8 mouse cellular contexts compared by ENCODE assay signal in genomic region chr2:127655419-127655818, GRCm38 (mm10). TPM values are rescaled to one million over a fixed set of nuclear protein-coding genes. Genes with fewer than 3 reads are reported as not detected.
DNase-seq lines count a peak whose midpoint lies in the region; ATAC-seq and TF ChIP-seq lines count a peak whose summit lies in the region.
"Had no signal": no experiment of that assay in that cellular context is flagged by ENCODE, and none has a peak within 500 bp of the region (broad histone marks: within the 10 kb centered on the region; RNA-seq: fewer than 3 reads in every experiment).

No protein-coding gene starts in this region.

- no peaks in the 10 kb centered on the region for H3K36me3 ChIP-seq in hindbrain, embryonic 11.5 days (ENCODE audit: control insufficient read depth, insufficient read depth, low read length)
- H3K36me3 ChIP-seq in lung, embryonic 16.5 days (ENCODE audit: control insufficient read depth, insufficient read depth, low read length): no peaks in the 10 kb centered on the region
- H3K36me3 ChIP-seq: limb, embryonic 12.5 days had no signal

- TF ChIP-seq CTCF in lung, adult 2 months (IDR thresholded peaks at IDR 0.05; ENCODE audit: insufficient read depth, low read length): no peak

- no peaks in the 10 kb centered on the region for H3K9me3 ChIP-seq in hindbrain, embryonic 11.5 days (ENCODE audit: control insufficient read depth, low read length)
- no peaks in the 10 kb centered on the region for H3K9me3 ChIP-seq in lung, embryonic 16.5 days (ENCODE audit: control insufficient read depth, low read length)
- H3K9me3 ChIP-seq: limb, embryonic 12.5 days had no signal

- H3K27ac ChIP-seq in hindbrain, embryonic 11.5 days (ENCODE audit: low read depth, low read length): no peak overlapping the region
- peak overlapping the region; percentile 93 for H3K27ac ChIP-seq in lung, embryonic 16.5 days (ENCODE audit: low read length)
- H3K27ac ChIP-seq: limb, embryonic 12.5 days had no signal

- no peak for DNase-seq in lung, adult 2 months
- no peak for DNase-seq in lung, adult 18-20 months
- peak; percentile 24 for DNase-seq in hindbrain, embryonic 11.5 days (ENCODE audit: low spot score)
- no peak for DNase-seq in right cerebral cortex, postnatal 14 days
- DNase-seq in right cerebral cortex, postnatal 10 days (ENCODE audit: low spot score in 2 of 2): no peak
- DNase-seq in cerebellum, postnatal 36 days: no peak

- no peak for TF ChIP-seq POLR2A in lung, adult 2 months (IDR thresholded peaks at IDR 0.05; ENCODE audit: borderline replicate concordance, extremely low read depth, low read depth, low read length)

- ATAC-seq in hindbrain, embryonic 11.5 days (ENCODE audit: low FRiP score): no peak
- peak; percentile 37 for ATAC-seq in lung, embryonic 16.5 days (ENCODE audit: low read depth)

- no peak overlapping the region for H3K9ac ChIP-seq in hindbrain, embryonic 11.5 days (ENCODE audit: low read depth, low read length)
- H3K9ac ChIP-seq in lung, embryonic 16.5 days (ENCODE audit: low read length): peak overlapping the region; percentile 71

- WGBS in lung, adult 2 months: 5% methylated on average over 9 of the region's 9 CpGs
- 4% methylated on average over 9 of the region's 9 CpGs for WGBS in hindbrain, embryonic 11.5 days
- WGBS in lung, embryonic 16.5 days: 2% methylated on average over 9 of the region's 9 CpGs

- peak overlapping the region; percentile 28 for H3K4me3 ChIP-seq in lung, adult 2 months (replicated peaks; ENCODE audit: extremely low read depth, low read depth, low read length)
- no peak overlapping the region for H3K4me3 ChIP-seq in hindbrain, embryonic 11.5 days (ENCODE audit: low read depth, low read length)
- H3K4me3 ChIP-seq in lung, embryonic 16.5 days (ENCODE audit: low read length): peak overlapping the region; percentile 56

- peak overlapping the region; percentile 86; the same call in 1 of the 2 replicates for H3K4me2 ChIP-seq in hindbrain, embryonic 11.5 days (replicated peaks; ENCODE audit: low read depth, low read length)
- peak overlapping the region; percentile 66 for H3K4me2 ChIP-seq in lung, embryonic 16.5 days (ENCODE audit: low read depth, low read length)

- no peaks in the 10 kb centered on the region; the same call in 1 of the 2 replicates for H3K4me1 ChIP-seq in lung, adult 2 months (ENCODE audit: control insufficient read depth, insufficient read depth, low read length)
- H3K4me1 ChIP-seq in hindbrain, embryonic 11.5 days (replicated peaks; ENCODE audit: control insufficient read depth, insufficient read depth, low read length): no peaks in the 10 kb centered on the region
- peaks cover 7% of the 10 kb centered on the region for H3K4me1 ChIP-seq in lung, embryonic 16.5 days (replicated peaks; ENCODE audit: control insufficient read depth, insufficient read depth, low read length)

- H3K27me3 ChIP-seq in hindbrain, embryonic 11.5 days (ENCODE audit: control insufficient read depth, insufficient read depth, low read length): peaks cover 22% of the 10 kb centered on the region
- peaks cover 26% of the 10 kb centered on the region for H3K27me3 ChIP-seq in lung, embryonic 16.5 days (ENCODE audit: control insufficient read depth, insufficient read depth, low read depth, low read length)

RNA-seq across cellular contexts. Expression of gene Mal, which starts 1.1 kb away (rescaled TPM):
- polyA plus RNA-seq in lung, adult 2 months (2012; rRNA removed): 8.7 and 10.9 TPM in 2 replicates
- 0.86 and 1.4 TPM in 2 replicates for polyA plus RNA-seq in hindbrain, embryonic 11.5 days (2014; fragmentation: Nextera tagmentation; extraction: Ambion mirVana)
- 21.4 and 30.2 TPM in 2 replicates for polyA plus RNA-seq in lung, embryonic 16.5 days (2015; fragmentation: Nextera tagmentation; extraction: Ambion mirVana)
